Mouse (Mus musculus) layer of hippocampus, adult 2 months (tissue): ENCODE results near the gene Fndc8. TPM values are rescaled to one million over a fixed set of nuclear protein-coding genes. Genes with fewer than 3 reads are reported as not detected.
"Not testable (repeated sequence)": the region's sequence is repeated elsewhere in the genome, so short reads cannot be mapped to it uniquely, and the experiment has no call there.

Experiments
- DNase-seq, 2 experiments: peaks; one replicate each; pipeline ENCODE4 v3.0.0; 2022; ENCODE audit warnings: low spot score in 2 of 2
- H3K27ac ChIP-seq: fragments of 200-600 bp; 2 replicates; pipeline ENCODE4 v1.8.1; 2022
- H3K4me3 ChIP-seq: fragments of 200-600 bp; 2 replicates; pipeline ENCODE4 v1.8.1; 2022; ENCODE audit warnings: mild to moderate bottlenecking
- CTCF ChIP-seq: fragments of 200-600 bp; conservative IDR thresholded peaks from 2 replicates; pipeline ENCODE4 v1.8.1; 2022; ENCODE audit warnings: antibody characterized with exemption, mild to moderate bottlenecking, moderate library complexity
- total RNA-seq, 2 experiments: library from RNA; stranded (reverse); gene quantifications; 2 replicates each; pipeline ENCODE4 v1.2.3; 2021

The Fndc8 gene
- total RNA-seq, 2 experiments from 2014 or later: not detected

GRCm38 (mm10) chr11:82907651-82908607 lies 16.0 kb downstream of the Fndc8 start, which contains the start of gene Nle1:
Gene Nle1 (minus strand): TSS chr11:82908411.
- peak; percentile 97 for TF ChIP-seq CTCF
- DNase-seq: peak; percentile 91 to 97
- H3K27ac ChIP-seq: peak within 1 kb of the TSS; percentile 76
- peak within 1 kb of the TSS; percentile 96 for H3K4me3 ChIP-seq

GRCm38 (mm10) chr11:82908608-82908989 lies 16.7 kb downstream of the Fndc8 start:
- TF ChIP-seq CTCF: no peak
- peak overlapping the region; percentile 96 for H3K4me3 ChIP-seq
- DNase-seq: no peak

GRCm38 (mm10) chr11:82910250-82910649 lies 18.3 kb downstream of the Fndc8 start, which contains the start of gene Unc45b:
Gene Unc45b (plus strand): TSS chr11:82910550.
- Histone ChIP-seq H3K27ac (no peak within 1 kb of the TSS), H3K4me3 (no peak within 1 kb of the TSS)
- no peak for TF ChIP-seq CTCF
- no peak for DNase-seq

More at GRCm38 (mm10) chr11:82908608-82908989, 16.7 kb downstream of the Fndc8 start:
- H3K27ac ChIP-seq: no peak overlapping the region

GRCm38 (mm10) chr11:82910679-82911389 lies 18.9 kb downstream of the Fndc8 start:
- Histone ChIP-seq H3K27ac (no peak overlapping the region), H3K4me3 (no peak overlapping the region)
- no peak for DNase-seq
- no peak for TF ChIP-seq CTCF

GRCm38 (mm10) chr11:82914711-82915352 lies 22.9 kb downstream of the Fndc8 start:
- H3K27ac ChIP-seq: no peak overlapping the region
- DNase-seq: peak; percentile 34 to 78
- peak overlapping the region; percentile 37; the same call in 1 of the 2 replicates for H3K4me3 ChIP-seq
- TF ChIP-seq CTCF: peak; percentile 94

- TF ChIP-seq CTCF: no peak
- no peak overlapping the region for H3K4me3 ChIP-seq
- DNase-seq: no peak
- no peak overlapping the region for H3K27ac ChIP-seq
Observed at GRCm38 (mm10) chr11:82920768-82921167, 28.8 kb downstream of the Fndc8 start.

- TF ChIP-seq CTCF: no peak
- DNase-seq: no peak
- no peak overlapping the region for H3K4me3 ChIP-seq
Observed at GRCm38 (mm10) chr11:82921691-82922090, 29.8 kb downstream of the Fndc8 start.

GRCm38 (mm10) chr11:82923910-82924309 lies 32.0 kb downstream of the Fndc8 start:
- H3K4me3 ChIP-seq, H3K27ac ChIP-seq, DNase-seq: not testable (repeated sequence)

More at GRCm38 (mm10) chr11:82921691-82922090, 29.8 kb downstream of the Fndc8 start:
- no peak overlapping the region for H3K27ac ChIP-seq

- Histone ChIP-seq H3K4me3 (no peak overlapping the region), H3K27ac (no peak overlapping the region)
- TF ChIP-seq CTCF: no peak
- DNase-seq: no peak
Observed at GRCm38 (mm10) chr11:82928897-82929632, 37.1 kb downstream of the Fndc8 start.

- no peak for TF ChIP-seq CTCF
- DNase-seq: no peak
- Histone ChIP-seq H3K27ac (no peak overlapping the region), H3K4me3 (no peak overlapping the region)
Observed at GRCm38 (mm10) chr11:82929633-82929950, 37.7 kb downstream of the Fndc8 start.

- DNase-seq, H3K27ac ChIP-seq: not testable (repeated sequence)
- H3K4me3 ChIP-seq: peak overlapping the region; percentile 48
Observed at GRCm38 (mm10) chr11:82930391-82930955, 38.5 kb downstream of the Fndc8 start.

- H3K27ac ChIP-seq, DNase-seq: not testable (repeated sequence)
- peak overlapping the region; percentile 48 for H3K4me3 ChIP-seq
Observed at GRCm38 (mm10) chr11:82931161-82931560, 39.2 kb downstream of the Fndc8 start.

- H3K27ac ChIP-seq, DNase-seq: not testable (repeated sequence)
- peak overlapping the region; percentile 48 for H3K4me3 ChIP-seq
Observed at GRCm38 (mm10) chr11:82931671-82932450, 39.9 kb downstream of the Fndc8 start.
